Mouse (Mus musculus): ENCODE measurements around the gene Olfr432. TPM values are rescaled to one million over a fixed set of nuclear protein-coding genes. Genes with fewer than 3 reads are reported as not detected.

Olfr432 gene
- total RNA-seq, 1 experiment from 2014 or later, result 0.10 TPM

GRCm38 (mm10) chr1:174103735-174104134 lies 54.7 kb downstream of the Olfr432 start:
- no peak for ATAC-seq (replicated peaks; ENCODE audit: insufficient number of reproducible peaks, low FRiP score, low TSS enrichment, poor library complexity, severe bottlenecking)

Other genes starting within 250 kb of the Olfr432 start
- gene Ifi211, start 136.2 kb upstream of the Olfr432 start, total RNA-seq (2017), result 14.3 to 32.8 TPM (median 24.4 TPM) in 3 replicates
- gene Mndal, start 106.7 kb upstream of the Olfr432 start, total RNA-seq (2017), result 230 to 569 TPM (median 257 TPM) in 3 replicates
- 55.5 to 174 TPM (median 84.6 TPM) in 3 replicates for gene Ifi203, start 106.5 kb upstream of the Olfr432 start, total RNA-seq (2017)
- gene Ifi202b, start 66.5 kb upstream of the Olfr432 start, total RNA-seq (2017), result not detected in 3 replicates
- gene Ifi205, start 17.4 kb upstream of the Olfr432 start, total RNA-seq (2017), result 1.2 to 8.4 TPM (median 4.2 TPM) in 3 replicates
- gene Olfr433, start 8.5 kb upstream of the Olfr432 start, total RNA-seq (2017), result 0.49 TPM in 1 of 3 replicates, not detected in the others
- gene Olfr430, start 17.4 kb downstream of the Olfr432 start, total RNA-seq (2017), result not detected in 3 replicates
- not detected in 3 replicates for gene Olfr429, start 35.1 kb downstream of the Olfr432 start, total RNA-seq (2017)
- not detected in 3 replicates for gene Olfr427, start 47.7 kb downstream of the Olfr432 start, total RNA-seq (2017)
- gene Olfr231, start 72.0 kb downstream of the Olfr432 start, total RNA-seq (2017), result not detected in 3 replicates
- gene Olfr424, start 82.3 kb downstream of the Olfr432 start, total RNA-seq (2017), result not detected in 3 replicates
- gene Olfr420, start 106.4 kb downstream of the Olfr432 start, total RNA-seq (2017), result not detected in 3 replicates
- gene Spta1, start 123.6 kb downstream of the Olfr432 start, total RNA-seq (2017), result 0.78 to 6.8 TPM (median 4.1 TPM) in 3 replicates
- not detected in 3 replicates for gene Olfr419, start 202.9 kb downstream of the Olfr432 start, total RNA-seq (2017)